Mouse (Mus musculus) yolk sac, embryonic 10.5 days (tissue): ENCODE measurements around the gene C1qbp.
A peak's percentile ranks its signal among the peaks of the same experiment; 100 is the strongest.

Experiments used
- DNase-seq: peaks from one replicate; pipeline ENCODE4 v3.0.0-alpha.2; 2017; ENCODE audit warnings: low spot score

Gene C1qbp

DNA sequence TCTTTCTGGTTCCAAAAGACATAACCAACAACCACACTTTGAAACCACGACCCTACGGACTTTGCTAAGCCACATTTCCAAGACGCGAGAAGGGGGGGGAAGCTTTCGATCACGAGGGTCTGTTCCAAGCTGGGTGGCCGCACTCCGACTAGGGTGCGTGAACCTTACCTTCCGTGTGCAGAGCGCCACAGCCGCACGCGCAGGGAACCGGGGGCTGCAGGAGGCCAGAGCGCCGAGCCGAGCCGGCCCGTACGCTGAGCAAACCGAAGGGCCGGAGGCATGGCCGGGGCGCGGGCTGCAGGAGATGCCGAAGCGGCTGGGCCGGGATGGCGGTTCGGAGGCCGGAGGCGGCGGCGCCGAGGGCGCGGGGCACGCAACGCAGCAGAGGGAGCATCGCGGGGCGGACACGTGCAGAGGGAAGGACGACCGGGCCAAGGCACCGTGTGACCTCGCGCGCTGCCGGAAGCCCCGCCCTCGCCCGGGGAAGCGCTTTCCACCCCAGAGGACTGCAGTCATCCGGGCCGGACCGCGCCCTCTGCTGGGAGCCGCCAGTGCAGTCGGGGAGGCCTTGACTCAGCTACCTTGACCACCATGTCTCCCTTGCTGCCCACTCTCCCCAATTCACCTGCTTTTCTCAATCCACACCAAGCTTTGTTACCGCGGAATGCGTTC, at the start of gene C1qbp:
TSS of gene C1qbp (minus strand) at position 470 of the 672 bp plus-strand sequence.
- DNase-seq = peak; percentile 91

DNA sequence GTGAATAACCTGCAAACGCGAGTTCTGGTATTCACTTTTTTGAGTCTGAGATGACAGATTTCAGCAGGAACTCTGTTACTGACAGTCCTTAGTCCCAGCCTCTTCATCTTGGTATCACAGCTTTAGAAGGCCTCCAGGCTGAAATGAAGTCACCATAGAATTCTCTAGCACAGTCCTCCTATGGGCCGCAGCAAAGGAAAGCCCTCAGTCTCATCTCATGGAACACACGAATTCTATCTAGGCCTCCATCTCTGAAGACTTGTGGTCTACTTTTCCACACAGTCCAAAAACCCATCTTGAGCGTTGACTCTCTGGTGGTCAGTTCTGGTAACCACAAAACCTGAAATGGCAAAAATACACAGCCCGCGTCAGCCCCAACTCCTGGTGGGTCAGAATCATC, 49.2 kb upstream of the C1qbp start:
- no peak for DNase-seq

DNA sequence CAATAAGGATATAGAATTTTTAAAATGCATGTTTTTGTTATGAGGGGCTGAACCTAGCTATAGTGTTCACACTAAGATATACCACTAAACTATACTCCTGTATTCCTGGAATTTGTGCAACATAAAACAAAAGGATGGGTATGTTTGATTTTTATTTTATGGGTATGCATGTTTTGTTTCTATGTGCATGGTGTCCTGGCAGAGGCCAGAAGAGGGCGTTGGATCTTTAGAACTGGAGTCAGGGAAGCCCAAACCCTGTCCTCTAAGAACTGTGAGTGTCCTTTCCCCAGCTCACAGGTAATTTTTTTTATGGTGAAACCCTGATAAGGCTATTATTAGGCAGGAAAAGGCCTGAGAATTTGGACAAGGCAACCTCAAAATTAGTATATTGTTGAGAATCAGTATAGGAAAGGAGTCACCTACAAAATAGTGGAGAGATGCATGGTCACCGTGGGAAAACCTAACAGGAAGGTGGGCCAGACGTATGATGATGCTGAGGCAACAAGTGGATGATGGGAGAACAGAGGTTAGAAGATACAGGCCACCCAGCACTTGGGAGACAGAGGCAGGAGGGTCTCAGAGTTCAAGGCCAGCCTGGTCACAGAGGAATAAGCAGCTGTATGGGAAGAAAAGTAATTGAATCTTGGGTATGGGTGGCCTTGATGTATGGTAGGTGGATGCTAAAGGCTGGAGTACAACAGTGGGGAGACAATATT, 46.7 kb upstream of the C1qbp start:
- DNase-seq = no peak

DNA sequence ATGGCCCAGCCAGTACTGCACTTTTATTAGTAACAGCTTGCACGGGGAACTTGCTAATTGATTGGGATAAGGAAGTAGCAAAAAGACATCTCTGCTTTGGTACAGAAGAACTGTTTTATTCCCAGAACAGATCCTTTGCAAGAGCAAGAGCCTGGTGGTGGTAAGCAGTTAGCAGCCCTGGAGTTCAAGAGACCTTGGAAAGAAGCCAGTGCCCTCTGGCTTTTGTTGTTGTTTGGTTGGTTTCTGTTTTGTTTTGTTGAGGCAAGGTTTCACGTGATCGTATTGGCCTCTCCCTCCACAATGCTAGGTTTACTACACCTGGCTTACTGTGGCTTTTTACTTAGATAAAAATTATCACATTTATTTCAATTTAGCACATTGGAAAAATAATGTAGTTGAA, 45.5 kb upstream of the C1qbp start:
- DNase-seq = no peak

DNA sequence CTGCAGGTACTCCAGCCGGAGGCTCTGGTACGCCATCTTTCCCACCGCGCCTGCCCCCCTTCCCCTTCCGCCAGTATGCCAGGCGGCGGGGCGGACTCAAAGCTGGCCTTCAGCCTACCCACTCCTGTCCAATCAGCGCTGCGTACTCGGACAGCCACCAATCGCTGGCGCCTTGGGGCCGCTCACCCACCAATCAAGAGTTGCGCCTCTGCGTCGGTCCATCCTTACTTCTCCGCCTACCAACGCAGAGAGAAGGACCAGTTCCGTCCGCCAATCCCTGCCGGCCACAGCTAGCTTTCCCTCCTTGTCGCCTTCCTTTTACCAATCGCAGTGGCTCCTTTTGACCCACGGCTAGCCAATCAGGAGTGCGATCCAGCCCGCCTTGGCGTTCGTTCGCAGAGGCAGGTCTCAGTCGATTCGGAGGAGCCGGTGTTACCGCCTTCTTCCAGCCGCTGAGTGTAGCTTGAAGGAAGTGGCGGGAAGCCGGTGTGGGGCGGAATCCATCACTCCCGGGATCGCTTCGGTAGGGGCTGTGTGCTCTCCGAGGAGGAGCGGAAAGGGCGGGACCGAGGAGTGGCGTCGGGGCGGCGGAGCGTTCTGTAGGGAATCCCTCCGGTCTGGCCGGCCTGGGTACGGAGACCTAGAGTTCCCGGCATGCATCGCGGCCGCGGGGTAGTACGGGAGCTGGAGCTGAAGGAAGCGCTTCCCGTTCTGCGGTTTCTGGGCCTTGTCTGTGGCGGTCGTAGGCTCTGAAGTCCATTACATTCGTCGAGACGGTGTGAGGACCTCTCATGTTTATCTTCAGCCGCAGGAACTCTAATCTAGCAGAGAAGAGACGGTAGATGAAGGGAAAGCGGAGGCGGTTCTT, 36.6 kb upstream of the C1qbp start, which contains the start of the genes Mis12 and Derl2:
TSS of gene Mis12 (plus strand) at position 411 of the 868 bp plus-strand sequence.
TSS of gene Derl2 (minus strand) at position 641 of the 868 bp plus-strand sequence.
- peak; percentile 99 for DNase-seq

DNA sequence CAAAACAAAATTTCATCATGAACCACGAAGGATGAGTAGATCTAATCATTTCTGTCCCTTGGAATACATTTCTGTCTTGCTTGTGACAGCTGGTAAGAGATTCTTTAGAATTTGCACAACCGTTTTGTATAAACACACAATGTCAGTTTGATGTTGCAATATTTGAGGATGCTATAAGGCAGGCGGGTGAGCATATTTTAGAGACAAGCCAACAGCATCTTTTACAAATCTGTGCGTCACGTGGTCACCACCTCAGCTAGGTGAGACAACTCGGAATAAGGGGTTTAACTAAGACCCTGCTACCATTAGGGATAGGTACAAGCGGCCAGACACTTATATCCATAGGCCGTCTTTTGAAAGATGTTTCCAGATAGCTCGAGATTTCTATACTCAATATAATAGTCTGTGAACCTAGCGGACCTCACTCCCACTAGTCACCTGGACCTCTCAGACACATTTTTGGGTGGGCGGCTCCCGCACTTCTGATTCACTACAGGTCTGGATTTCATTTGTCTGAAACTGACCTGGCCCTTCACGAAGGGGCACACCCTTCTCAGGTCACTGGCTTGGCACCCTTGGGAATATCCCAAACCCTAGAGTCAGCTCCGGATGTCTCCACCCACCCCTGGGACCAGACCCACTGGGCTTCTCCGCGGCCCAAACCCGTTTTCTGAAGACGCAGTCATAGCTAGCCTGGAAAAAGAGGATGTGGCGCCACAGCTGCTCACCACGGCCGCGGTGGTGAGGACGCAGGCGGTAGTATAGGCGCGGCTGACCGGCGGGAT, 35.8 kb upstream of the C1qbp start:
- DNase-seq = no peak

DNA sequence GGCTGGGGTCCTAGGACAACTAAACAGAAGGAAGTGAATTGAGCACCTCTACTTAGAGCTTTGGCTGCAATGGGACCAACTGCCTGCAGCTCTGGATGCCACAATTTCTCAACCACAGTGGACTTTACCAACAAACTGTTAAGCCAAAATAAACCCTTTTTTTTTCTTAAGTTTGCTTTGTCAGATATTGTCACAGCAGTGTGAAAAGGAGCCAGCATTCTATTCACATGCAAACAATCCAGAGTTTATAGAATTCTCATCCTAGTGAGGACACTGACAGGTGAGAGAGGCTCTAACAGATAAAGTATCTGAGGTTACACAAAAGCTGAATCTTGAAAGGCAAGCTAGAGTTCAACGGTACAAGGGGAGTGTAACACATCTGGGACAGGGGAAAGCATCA, 34.2 kb upstream of the C1qbp start:
- no peak for DNase-seq

DNA sequence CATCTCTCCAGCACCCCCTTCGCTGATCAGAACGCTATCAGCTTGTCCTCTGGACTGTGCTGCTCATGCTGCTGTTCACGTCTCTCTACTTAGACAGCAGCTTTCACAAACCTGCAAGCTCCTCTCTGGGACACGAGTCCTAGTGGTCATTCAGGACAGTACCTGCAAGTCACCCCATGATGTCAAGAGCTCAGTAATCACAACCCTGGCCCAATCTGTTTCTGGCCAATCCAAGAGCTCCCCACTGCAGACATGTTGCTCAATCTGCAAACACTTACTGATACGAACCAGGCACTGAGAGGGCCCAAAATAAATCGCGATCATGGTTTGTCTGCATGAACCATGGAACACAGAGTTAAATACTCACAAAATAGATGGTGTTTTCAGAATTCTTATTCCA, 29.9 kb upstream of the C1qbp start:
- no peak for DNase-seq

DNA sequence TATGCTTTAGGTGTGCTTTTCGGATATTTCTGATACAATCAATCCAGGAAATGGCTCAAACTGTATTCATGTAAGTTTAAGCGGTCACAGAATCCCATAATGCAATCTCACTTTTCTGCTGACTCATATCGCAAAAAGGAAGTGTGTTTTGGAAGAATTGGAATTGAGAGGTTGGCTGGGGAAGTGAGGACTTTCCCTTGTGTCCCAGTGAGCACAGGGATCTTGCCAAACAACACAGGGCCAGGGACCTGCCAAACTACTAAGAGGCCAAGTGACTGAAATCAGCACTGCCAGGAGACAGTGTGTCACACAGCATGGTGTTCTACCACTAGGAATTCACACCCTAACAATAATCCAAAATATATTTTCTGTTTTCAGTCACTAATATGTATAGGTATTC, 25.5 kb upstream of the C1qbp start:
- DNase-seq = no peak

DNA sequence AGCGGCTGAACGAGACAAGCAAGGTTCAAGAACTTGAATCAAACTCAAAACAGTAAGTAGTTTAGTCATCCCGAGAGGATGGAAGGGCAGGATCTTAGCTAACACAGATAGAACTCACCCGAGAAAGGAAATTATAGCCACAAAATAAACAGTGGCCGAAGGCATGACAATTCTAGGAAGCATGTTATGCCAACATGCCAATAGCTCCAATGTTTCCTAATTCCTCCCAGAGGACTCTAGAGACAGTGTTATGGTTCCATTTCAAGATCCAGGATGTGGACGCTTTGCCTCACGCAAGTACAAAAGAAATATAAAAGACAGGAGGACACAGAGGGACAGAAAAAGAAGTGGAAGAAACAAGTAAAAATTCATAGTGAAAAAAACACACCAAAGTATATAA, 25.0 kb upstream of the C1qbp start:
- no peak for DNase-seq

DNA sequence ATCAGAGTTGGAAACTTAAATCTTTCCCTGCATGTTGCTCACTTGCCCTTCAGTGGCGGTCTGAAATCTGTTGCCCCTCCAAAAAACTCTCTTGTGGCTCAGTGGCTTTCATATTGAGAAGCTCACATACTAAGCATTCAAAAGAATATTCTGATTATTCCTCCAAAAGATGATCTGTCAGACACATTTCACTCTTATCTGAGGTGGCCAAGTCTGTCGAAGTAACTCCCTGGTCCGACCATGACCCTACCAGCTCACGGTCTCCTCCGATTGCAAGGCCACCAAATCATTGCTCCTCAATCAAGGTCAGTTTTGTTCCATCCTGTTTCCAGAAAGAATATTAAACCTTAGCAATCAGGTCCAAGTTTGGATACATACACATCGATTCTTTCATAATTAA, 24.2 kb upstream of the C1qbp start:
- no peak for DNase-seq

DNA sequence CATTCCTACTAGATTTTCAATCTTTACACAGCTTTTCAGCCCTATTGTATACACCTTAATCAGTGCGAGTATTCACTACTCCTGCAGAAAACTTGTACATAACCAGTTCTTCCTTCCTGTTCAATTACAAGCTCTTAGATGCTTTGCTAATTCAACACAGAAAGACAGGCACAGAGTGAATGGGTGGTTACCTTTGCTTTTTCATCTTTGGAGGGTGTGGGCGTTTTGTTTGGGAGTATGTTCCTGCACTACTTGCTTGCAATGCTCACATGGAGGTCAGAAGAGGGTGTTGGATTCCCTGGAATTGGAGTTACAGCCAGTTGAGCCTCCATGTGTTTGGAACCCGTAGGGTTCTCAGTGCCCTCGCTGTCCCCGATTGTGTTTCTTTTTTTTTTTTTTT, 22.2 kb upstream of the C1qbp start:
- DNase-seq = no peak

DNA sequence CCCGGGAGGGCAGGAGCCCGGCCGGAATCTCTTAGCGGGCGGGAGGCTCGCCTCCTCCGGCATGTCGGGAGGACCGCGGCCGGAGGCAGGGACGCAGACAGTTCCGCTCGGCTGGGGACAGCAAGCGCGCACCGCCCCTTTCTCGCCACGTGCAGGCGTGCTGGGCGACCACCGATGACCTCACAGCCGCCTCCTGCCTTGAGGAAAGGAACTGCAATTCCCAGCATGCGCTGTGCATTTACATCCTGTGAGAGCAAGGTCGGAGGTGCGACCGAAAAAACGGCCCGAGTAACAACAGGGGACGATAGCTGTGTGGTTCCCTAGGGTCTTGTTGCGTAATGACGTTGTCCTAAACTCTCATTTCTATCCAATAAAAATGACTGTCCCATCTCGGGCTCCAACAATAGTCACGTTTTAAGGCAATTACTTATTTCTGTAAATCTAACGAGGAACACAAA, 21.5 kb upstream of the C1qbp start, which contains the start of gene Dhx33:
TSS of gene Dhx33 (minus strand) at position 122 of the 458 bp plus-strand sequence.
- DNase-seq = peak; percentile 98

DNA sequence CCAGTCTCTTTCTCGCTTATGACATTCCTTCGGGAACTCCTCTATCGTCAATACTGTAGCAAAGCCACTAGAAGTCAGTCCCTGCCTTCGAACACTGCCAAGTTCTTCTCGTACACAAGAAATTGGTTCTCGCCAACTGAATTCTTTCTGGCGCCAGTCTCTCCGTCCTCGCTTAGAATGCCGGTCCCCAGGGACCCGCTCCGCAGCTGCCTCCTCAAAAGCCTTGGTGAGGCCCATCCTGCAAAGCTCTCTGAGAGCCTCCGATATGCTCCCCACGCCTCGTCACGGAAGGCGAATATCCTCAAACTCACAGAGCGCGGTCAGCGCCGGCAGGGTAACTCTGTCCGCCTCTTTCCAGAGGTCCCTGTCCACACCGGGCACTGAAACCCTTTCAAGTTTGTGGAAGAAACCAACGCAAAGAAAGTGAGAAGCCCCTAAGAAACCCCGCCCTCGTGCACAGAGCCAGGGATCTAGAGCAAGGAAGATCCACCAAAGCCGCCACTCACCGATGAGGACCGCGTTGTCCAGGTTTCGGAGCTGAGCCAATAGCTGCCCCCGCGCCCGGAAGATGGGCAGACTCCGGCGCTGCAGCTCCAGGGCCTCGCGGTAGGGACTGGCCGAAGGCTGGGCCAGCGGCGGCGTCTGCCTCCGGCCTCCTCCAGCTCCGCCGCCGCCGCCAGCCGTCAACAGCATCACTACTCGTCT, 20.9 kb upstream of the C1qbp start:
- peak; percentile 5 for DNase-seq

DNA sequence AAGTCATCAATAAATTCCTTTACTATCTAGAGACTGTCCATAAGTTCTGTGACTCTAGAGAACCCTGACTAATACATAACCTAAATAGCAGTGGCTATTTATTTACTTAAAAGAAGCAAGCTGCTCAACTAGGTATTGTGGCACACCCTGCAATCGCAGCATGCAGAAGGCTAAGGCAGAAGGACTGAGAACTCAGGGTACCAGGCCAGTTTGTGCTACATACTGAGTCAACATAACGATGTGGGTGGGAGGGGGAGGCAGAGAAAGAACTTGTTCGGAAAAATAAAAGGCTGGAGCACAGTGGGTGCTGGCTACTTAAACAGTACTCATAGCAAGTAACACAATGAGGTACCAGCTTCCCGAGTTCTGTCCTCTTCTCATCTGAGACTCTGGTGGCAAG, 18.3 kb upstream of the C1qbp start:
- DNase-seq = no peak

DNA sequence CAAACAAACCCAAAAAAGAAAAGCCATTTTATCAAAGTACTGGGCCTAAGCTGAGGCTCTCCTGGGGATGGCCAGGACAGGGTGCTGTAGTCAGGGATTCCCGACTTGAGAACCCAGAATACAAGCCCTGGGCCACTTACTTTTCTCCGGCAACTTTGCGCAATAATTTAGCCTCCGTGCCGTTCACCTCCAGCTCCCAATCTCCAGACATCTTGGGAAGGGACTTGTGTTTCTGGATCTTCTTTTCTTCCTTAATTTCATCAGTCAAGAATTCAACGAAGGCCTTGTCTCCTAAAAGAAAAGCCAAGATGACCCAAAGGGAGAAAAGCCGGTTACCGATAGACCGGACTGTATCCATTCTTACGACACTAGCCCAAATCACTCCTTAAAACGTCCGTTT, 796 bp downstream of the C1qbp start:
- DNase-seq = no peak

DNA sequence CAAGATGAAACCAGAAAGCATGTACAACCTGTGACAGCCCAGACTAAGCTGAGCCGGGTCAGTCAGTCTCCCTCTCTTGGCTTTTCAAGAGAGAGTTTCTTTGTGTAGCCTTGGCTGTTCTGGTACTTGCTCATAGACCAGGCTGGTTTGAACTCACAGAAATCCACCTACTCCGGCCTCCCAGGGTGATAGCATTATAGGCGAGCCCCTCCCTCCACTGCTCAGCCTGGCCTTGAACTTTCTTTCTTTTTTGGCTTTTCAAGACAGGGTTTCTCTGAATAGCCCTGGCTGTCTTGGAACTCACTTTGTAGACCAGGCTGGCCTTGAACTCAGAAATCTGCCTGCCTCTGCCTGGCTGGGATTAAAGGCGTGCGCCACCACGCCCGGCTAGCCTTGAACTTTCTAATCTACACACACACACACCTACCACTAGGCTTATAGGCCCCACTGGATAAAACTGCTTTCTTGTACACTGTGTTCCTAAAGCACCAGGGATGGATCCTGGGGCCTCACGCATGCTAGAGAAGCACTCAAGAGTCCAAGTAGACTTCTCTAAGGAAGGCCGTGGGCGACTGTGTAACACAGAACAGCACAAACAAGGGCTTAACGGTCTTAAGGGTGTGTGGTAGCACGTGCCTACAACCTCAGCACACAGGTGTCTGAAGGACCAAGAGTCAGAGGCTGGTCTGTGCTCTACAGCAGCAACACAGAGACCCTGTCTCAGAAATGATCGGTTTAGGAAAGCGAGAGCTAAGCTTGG, 1.9 kb downstream of the C1qbp start:
- DNase-seq = no peak

DNA sequence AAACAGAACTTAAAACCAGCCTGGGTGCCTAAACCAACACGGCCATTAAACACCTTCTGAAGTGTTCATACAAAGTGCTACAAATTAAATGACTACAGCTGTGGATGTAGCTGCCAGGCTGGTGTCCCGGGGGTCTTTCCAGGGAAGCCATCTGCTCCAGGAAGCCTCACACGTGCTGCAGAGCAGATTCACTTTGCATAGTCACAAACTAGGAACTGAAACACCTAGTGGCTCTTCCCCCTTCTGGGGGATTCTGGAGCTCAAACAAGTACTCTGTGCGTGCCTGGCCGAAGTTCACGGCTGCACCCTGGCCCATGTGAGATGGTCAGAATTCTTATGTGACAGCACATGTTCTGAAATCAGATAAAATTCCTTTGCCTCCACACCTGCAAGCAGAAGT, 2.6 kb downstream of the C1qbp start:
- DNase-seq = no peak

DNA sequence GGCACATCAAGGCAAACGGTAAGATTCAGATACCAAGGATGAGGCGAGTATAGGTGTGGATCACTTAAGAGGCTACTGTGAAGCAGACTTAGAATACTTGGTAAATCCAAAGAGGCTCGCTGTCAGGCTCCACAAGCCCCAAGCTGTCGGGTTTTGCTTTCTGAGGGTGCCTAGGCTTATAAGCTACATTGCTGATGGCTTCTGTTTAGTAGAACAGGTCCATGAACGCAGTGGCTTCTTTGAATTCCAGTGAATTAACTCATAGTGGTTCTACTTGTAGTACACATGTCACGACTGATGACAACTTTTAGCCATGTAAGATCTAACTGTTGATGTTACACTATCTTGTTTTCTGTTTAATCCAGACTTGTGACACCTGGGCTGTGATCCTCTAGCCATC, 5.5 kb downstream of the C1qbp start:
- DNase-seq = no peak

DNA sequence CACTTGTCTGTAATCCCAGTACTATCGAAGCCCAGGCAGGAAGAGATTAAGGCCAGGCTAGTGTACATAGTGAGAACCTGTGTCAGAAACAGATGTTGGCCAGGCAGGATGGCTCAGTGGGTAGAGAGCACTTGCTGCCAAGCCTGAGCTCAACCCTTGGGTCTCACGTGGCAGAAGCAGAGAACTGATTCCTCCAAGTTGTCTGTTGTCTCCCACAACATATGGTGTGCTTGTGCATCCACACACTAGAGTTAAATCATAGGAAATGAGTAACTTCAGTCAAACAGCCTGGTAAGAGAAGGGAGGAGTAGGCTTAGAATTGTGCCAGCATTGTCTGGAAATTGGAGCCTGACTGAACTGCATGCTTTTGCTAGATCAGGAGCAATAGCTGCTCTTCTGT, 7.6 kb downstream of the C1qbp start:
- no peak for DNase-seq
